Mouse (Mus musculus): Measurements from ENCODE around the gene Gm10190. TPM values are rescaled to one million over a fixed set of nuclear protein-coding genes. Genes with fewer than 3 reads are reported as not detected.

Gene Gm10190
- polyA plus RNA-seq, 1 experiment from 2014 or later, result not detected

Other genes starting within 250 kb of the Gm10190 start
- 17.8 and 22.4 TPM in 2 replicates for gene Galm, start 246.1 kb downstream of the Gm10190 start, polyA plus RNA-seq (2015; fragmentation: Nextera tagmentation; extraction: Ambion mirVana)
- gene Srsf7, start 166.2 kb downstream of the Gm10190 start, polyA plus RNA-seq (2015; fragmentation: Nextera tagmentation; extraction: Ambion mirVana), result 336 and 378 TPM in 2 replicates
- not detected in 2 replicates for gene Ttc39d, start 166.1 kb downstream of the Gm10190 start, polyA plus RNA-seq (2015; fragmentation: Nextera tagmentation; extraction: Ambion mirVana)
- gene Gemin6, start 149.1 kb downstream of the Gm10190 start, polyA plus RNA-seq (2015; fragmentation: Nextera tagmentation; extraction: Ambion mirVana), result 43.5 and 50.9 TPM in 2 replicates
- 9.9 and 13.6 TPM in 2 replicates for gene Morn2, start 83.3 kb downstream of the Gm10190 start, polyA plus RNA-seq (2015; fragmentation: Nextera tagmentation; extraction: Ambion mirVana)
- 3.4 and 4.6 TPM in 2 replicates for gene Dhx57, start 83.1 kb downstream of the Gm10190 start, polyA plus RNA-seq (2015; fragmentation: Nextera tagmentation; extraction: Ambion mirVana)
- gene Arhgef33, start 66.1 kb downstream of the Gm10190 start, polyA plus RNA-seq (2015; fragmentation: Nextera tagmentation; extraction: Ambion mirVana), result 0.16 and 0.22 TPM in 2 replicates
- gene Sos1, start 106.9 kb upstream of the Gm10190 start, polyA plus RNA-seq (2015; fragmentation: Nextera tagmentation; extraction: Ambion mirVana), result 1.1 TPM in 2 replicates
- gene Cdkl4, start 204.3 kb upstream of the Gm10190 start, polyA plus RNA-seq (2015; fragmentation: Nextera tagmentation; extraction: Ambion mirVana), result 0.15 and 0.22 TPM in 2 replicates